Mouse (Mus musculus): ENCODE data around the gene Nbr1. TPM values are rescaled to one million over a fixed set of nuclear protein-coding genes. Genes with fewer than 3 reads are reported as not detected.
"Not testable (repeated sequence)": the region's sequence is repeated elsewhere in the genome, so short reads cannot be mapped to it uniquely, and the experiment has no call there.

Nbr1 gene
- polyA plus RNA-seq, 1 experiment from 2014 or later: 85.0 TPM

DNA sequence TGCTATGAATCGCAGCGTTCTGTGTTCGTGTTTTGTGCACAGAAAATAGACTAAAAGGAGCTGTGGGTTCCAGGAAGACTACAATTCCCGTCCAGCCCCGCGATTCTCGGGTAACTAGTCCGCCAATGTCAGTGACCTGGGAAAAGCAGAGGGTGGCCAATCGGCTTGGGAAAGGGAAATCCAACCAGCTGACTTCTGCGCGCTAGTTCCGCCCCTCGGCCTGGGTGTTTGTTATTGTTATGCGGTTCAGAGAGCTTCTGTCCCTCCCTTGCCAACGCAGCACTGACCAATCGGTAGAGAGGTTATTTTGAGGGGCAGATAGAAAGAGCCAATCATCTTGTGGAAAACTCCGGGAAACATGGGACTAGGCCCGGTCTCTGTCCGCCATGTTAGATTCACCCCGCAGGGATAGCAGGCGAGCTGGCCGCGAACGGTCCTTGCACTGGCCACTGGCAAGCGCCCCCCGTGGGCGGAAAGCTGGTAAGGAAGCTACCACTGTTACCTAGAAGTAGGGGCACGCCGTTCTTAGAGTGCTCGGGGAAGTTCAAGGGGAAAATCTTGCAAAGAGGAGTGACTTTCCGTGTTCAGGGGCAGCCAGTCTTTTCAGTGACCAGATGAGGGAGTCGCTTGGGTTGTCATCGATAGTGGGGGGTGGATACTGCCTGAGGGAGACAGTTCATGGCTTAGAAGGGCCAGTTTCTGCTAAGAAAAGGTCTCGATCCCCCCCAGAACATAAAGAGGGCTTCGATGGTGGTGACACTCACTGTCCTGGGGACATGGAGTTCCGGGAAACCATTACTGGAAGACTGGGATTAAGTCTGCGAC, 739 bp downstream of the Nbr1 start:
- Histone ChIP-seq H3K9me3 (no peaks in the 10 kb centered on the region), H3K4me1 (peaks cover 23% of the 10 kb centered on the region), H3K27ac (peak overlapping the region; percentile 92), H3K4me2 (replicated peaks) (peak overlapping the region; percentile 66), H3K27me3 (no peaks in the 10 kb centered on the region), H3K36me3 (peaks cover 21% of the 10 kb centered on the region), H3K4me3 (peak overlapping the region; percentile 76), H3K9ac (peak overlapping the region; percentile 78)
- under 1% methylated on average over 37 of the region's 37 CpGs for WGBS
- ATAC-seq (ENCODE audit: insufficient number of reproducible peaks, insufficient read depth, low FRiP score, low TSS enrichment): peak; percentile 97

DNA sequence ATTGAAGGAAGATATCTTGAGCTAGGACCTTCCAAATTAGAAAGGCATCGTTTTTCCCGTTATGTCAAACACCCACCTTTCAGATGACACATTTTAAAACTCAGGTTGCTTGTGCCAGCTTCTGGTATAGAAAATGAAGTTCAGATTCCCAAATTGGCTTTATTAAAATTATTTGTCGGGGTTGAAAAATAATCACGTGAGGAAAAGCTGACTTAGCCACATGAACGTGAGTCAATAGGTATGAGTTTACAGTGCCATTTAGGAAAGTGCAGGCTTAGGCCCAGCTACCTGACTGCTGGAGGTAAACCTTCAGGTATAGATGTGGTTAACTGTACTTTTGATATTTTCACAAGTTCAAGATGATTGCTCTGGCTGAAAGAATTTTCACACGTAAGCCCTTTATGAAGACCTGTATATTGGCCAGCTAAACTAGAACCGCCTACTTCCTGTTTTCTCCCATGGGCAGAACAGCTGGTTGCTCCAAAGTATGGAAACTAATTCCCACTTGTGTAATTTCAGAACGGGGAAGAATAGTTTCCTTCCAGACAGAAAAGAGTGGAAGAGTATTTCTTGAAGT, 1.5 kb downstream of the Nbr1 start:
- Histone ChIP-seq H3K27ac (peak overlapping the region; percentile 92; the same call in 1 of the 2 replicates), H3K4me1 (peaks cover 23% of the 10 kb centered on the region), H3K36me3 (peaks cover 21% of the 10 kb centered on the region), H3K4me2 (replicated peaks) (peak overlapping the region; percentile 66), H3K9ac (peak overlapping the region; percentile 78), H3K9me3 (no peaks in the 10 kb centered on the region), H3K4me3 (peak overlapping the region; percentile 76), H3K27me3 (no peaks in the 10 kb centered on the region)
- ATAC-seq (ENCODE audit: insufficient number of reproducible peaks, insufficient read depth, low FRiP score, low TSS enrichment): no peak
- WGBS: 16% methylated on average over 8 of the region's 8 CpGs

DNA sequence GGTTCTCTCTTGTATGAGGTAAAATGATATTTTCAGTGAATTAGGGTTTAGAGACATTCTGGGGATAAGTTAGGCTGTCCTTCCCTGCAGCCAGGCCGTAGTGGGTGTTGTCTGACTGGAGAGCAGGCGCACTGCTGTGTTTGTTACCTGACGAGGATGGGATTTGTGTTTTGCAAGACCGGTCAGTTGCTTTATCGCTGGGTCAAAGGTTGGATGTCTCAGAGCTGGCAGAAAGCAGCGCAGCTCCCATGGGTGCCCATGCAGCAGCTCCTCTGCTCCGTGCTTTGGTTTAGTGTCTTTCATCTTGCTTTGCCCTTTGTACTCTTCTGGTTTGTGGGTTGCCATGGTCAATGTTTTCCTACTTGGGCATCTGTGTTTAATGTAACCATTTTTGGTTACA, 4.6 kb downstream of the Nbr1 start:
- Histone ChIP-seq H3K27ac (no peak overlapping the region), H3K4me2 (replicated peaks) (no peak overlapping the region), H3K27me3 (no peaks in the 10 kb centered on the region), H3K9me3 (no peaks in the 10 kb centered on the region), H3K4me3 (no peak overlapping the region), H3K36me3 (peaks cover 47% of the 10 kb centered on the region), H3K4me1 (peaks cover 15% of the 10 kb centered on the region; the same call in 1 of the 2 replicates), H3K9ac (no peak overlapping the region)
- 91% methylated on average over 7 of the region's 7 CpGs for WGBS
- no peak for ATAC-seq (ENCODE audit: insufficient number of reproducible peaks, insufficient read depth, low FRiP score, low TSS enrichment)

DNA sequence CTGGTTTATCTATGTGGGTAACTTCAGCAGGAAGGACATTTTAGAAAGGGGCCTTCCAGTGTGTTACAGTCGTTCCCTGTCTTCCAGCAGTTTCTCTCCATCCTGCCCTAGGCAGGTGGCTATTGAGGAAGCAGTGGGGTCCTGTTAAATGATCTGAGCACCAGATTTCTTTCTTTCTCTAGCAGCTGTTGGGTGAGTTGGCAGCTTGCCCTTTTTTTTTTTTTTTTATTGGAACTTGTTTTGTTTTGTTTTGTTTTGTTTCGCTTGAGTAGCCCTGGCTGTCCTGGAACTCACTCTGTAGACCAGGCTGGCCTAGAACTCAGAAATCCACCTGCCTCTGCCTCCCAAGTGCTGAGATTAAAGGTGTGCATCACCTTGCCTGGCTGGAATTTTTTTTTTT, 5.0 kb downstream of the Nbr1 start:
- no peak for ATAC-seq (ENCODE audit: insufficient number of reproducible peaks, insufficient read depth, low FRiP score, low TSS enrichment)

DNA sequence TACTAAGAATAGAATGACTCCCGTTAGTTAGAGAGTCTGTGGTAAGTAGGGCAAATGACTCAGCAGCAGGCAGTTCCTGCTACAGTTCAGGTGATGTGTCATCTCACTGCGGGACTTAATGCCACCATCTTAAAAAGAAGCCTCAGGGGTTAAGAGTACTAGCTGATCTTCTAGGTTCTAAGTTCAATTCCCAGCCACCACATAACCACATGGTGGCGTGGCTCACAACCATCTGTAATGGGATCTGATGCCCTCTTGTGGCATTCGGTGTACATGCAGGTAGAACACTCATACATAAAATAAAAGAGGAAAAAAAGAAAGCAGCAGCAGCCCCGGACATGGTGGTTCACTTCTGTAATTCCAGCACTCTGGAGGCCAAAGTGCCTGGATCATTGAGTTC, 10.4 kb downstream of the Nbr1 start:
- WGBS: 37% methylated on average over 5 of the region's 5 CpGs
- H3K27ac ChIP-seq: no peak overlapping the region
- no peak for ATAC-seq (ENCODE audit: insufficient number of reproducible peaks, insufficient read depth, low FRiP score, low TSS enrichment)
- no peak overlapping the region for H3K4me3 ChIP-seq
- H3K36me3 ChIP-seq: peaks cover 70% of the 10 kb centered on the region
- no peak overlapping the region for H3K9ac ChIP-seq
- H3K9me3 ChIP-seq: no peaks in the 10 kb centered on the region
- no peak overlapping the region for H3K4me2 ChIP-seq (replicated peaks)
- H3K27me3 ChIP-seq: no peaks in the 10 kb centered on the region
- no peaks in the 10 kb centered on the region for H3K4me1 ChIP-seq

More for the DNA sequence above, 5.0 kb downstream of the Nbr1 start:
- Histone ChIP-seq H3K27me3 (no peaks in the 10 kb centered on the region), H3K27ac (no peak overlapping the region), H3K36me3 (peaks cover 47% of the 10 kb centered on the region), H3K9ac (no peak overlapping the region), H3K9me3 (no peaks in the 10 kb centered on the region), H3K4me3 (no peak overlapping the region), H3K4me2 (replicated peaks) (no peak overlapping the region), H3K4me1 (peaks cover 15% of the 10 kb centered on the region; the same call in 1 of the 2 replicates)
- WGBS: 90% methylated on average over 2 of the region's 2 CpGs

DNA sequence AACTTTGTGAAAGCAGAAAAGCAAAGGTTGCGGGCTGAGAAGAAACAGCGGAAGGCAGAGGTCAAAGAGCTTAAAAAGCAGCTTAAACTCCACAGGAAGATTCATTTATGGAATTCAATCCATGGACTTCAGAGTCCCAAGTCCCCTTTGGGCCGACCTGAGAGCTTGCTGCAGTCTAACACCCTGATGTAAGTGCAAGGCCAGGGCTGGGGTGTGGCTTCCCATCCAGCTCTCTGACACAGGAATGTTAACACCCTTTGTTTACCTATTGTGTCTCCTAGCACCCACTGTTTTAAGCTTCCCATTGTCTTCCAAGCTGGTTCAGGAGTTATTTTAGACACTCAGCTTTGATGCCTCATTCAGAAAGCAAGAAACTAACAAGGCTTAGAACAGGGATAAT, 16.5 kb downstream of the Nbr1 start:
- Histone ChIP-seq H3K9ac (no peak overlapping the region), H3K4me2 (replicated peaks) (no peak overlapping the region)

DNA sequence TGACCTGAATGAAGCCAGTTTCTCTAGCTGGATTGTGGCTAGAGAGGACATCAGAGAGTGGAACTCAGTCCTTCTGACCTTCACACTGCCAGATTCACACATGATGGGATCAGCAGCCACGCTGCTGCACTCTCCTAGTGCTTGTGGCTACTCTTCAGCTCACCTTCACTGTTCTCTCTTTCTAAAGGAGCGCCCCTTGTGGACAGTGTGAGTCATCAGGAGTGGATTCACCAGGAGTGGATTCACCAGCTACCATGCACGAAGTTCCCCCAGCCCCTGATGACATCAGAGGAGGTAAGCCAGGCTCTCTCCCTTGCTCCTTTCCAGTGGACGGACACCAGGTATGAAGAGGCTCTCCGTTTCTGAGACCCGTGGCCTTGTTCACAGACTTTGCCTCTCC, 24.2 kb downstream of the Nbr1 start:
- no peak for ATAC-seq (ENCODE audit: insufficient number of reproducible peaks, insufficient read depth, low FRiP score, low TSS enrichment)
- Histone ChIP-seq H3K4me2 (replicated peaks) (no peak overlapping the region), H3K27ac (no peak overlapping the region), H3K27me3 (no peaks in the 10 kb centered on the region), H3K4me1 (no peaks in the 10 kb centered on the region), H3K9ac (no peak overlapping the region), H3K9me3 (no peaks in the 10 kb centered on the region), H3K4me3 (no peak overlapping the region), H3K36me3 (peaks cover 91% of the 10 kb centered on the region)
- 81% methylated on average over 6 of the region's 6 CpGs for whole genome bisulfite sequencing

More for the DNA sequence above, 16.5 kb downstream of the Nbr1 start:
- no peaks in the 10 kb centered on the region for H3K4me1 ChIP-seq
- H3K36me3 ChIP-seq: peaks cover 86% of the 10 kb centered on the region
- H3K9me3 ChIP-seq: no peaks in the 10 kb centered on the region
- H3K27ac ChIP-seq: no peak overlapping the region
- no peaks in the 10 kb centered on the region for H3K27me3 ChIP-seq
- no peak overlapping the region for H3K4me3 ChIP-seq
- 91% methylated on average over 3 of the region's 3 CpGs for WGBS
- no peak for ATAC-seq (ENCODE audit: insufficient number of reproducible peaks, insufficient read depth, low FRiP score, low TSS enrichment)

DNA sequence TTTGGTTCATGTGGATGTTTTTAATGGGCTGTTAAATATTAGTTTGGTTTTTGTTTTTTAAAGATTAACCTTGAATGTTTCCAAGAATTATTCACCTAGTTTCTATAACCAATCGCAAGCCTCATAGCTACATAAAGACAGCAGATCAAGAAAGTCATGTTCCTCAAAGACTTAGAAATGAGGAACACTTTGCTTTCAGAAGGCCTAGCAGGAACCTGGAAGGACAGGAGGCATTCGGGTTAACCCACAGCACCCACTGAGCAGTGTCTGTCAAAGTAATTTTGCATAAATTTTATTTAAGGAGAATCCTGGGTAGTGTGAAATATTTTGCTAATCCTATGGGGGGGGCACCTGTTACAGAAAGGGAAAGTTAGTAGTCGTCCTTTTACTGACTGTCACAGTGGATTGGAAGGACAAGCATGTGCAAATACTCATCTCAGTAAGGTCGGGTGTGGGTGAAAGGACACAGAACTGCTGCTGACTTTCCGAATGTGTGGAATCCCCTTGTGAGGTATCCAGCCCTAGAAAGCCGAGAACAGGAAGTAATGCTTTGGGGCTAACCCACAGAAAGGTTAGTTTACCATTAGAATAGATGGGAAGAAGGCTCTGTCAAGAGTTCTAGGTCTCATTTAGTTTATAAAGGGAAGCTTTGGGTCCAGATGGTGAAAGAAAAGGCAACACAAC, 29.3 kb downstream of the Nbr1 start:
- H3K9ac ChIP-seq: no peak overlapping the region
- peaks cover 42% of the 10 kb centered on the region for H3K36me3 ChIP-seq
- no peaks in the 10 kb centered on the region for H3K27me3 ChIP-seq
- no peaks in the 10 kb centered on the region for H3K9me3 ChIP-seq
- H3K4me1 ChIP-seq: peaks cover 5% of the 10 kb centered on the region; the same call in 1 of the 2 replicates
- no peak overlapping the region for H3K4me3 ChIP-seq
- 68% methylated on average over 6 of the region's 6 CpGs for WGBS
- ATAC-seq (ENCODE audit: insufficient number of reproducible peaks, insufficient read depth, low FRiP score, low TSS enrichment): no peak
- H3K4me2 ChIP-seq (replicated peaks): no peak overlapping the region
- H3K27ac ChIP-seq: no peak overlapping the region

DNA sequence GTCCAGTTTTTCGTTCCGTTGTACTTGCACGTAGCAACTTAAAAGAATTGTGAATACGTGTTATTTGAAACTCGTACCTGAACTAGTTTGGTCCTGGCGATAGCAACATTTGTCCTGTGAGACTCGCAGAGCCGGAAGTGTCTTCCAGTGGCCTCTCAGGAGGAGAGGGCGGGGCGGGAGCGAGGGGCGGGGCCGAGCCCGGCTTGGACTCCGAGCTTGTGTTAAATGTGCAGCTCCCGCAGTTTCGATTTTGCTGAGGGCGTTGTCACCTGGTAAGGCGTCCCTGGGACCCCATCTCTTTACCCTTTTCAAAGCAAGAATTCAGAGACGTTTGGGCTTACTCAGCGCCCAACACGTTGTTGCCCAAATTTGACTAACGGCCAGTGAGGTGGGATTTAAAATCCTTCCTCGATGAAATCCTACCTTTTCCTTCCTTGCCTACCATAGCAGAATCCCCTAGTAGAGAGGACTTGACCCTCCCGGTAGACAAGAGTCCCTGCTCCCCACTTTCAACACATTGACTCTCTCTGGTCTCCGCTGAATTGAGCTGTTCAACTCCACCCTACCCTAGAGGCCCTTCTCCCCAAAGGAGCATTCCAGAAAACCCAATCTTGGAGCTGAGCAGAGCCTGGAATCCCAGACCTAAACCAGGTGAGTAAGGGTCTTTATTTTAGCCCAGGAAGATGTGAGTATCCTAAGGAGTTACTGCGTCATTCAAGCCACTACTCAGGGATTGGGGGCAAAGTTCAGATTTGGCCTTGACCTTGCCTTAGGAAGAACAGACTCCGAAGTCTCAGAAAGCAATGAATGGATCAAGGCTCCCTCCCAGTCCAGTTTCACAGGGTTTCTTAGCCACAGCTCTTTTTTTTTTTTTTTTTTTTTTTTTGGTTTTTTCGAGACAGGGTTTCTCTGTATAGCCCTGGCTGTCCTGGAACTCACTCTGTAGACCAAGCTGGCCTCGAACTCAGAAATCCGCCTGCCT, 30.4 kb downstream of the Nbr1 start, which contains the start of gene Tmem106a:
TSS of gene Tmem106a (plus strand) at position 189 of the 982 bp plus-strand sequence.
- no peaks in the 10 kb centered on the region for H3K27me3 ChIP-seq
- H3K9ac ChIP-seq: peak within 1 kb of the TSS; percentile 21
- peaks cover 5% of the 10 kb centered on the region; the same call in 1 of the 2 replicates for H3K4me1 ChIP-seq
- peak within 1 kb of the TSS; percentile 31 for H3K4me3 ChIP-seq
- peak within 1 kb of the TSS; percentile 52 for H3K4me2 ChIP-seq (replicated peaks)
- ATAC-seq (ENCODE audit: insufficient number of reproducible peaks, insufficient read depth, low FRiP score, low TSS enrichment): no peak
- no peaks in the 10 kb centered on the region for H3K9me3 ChIP-seq
- peaks cover 31% of the 10 kb centered on the region for H3K36me3 ChIP-seq
- H3K27ac ChIP-seq: no peak within 1 kb of the TSS
- 21% methylated on average over 31 of the region's 31 CpGs for WGBS

DNA sequence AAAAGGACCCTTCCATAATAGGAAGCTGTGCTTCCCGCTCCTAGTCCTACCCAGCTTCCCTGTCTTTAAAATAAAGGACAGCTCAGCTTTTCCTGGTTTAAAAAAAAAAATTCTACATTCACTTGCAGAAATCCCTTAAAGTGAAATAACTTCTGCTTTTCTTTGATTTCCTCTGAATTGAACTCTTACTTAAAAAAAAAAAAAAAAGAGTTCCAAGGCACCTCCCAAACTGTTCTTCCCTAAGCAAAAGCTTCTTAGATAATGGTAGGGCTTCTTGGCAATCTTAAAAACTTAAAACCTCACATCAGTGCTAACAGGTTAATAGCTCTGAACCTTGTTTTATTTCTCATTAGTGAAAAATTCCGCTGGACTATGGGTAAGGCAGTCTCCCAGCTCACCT, 31.3 kb downstream of the Nbr1 start:
- Histone ChIP-seq H3K27ac (no peak overlapping the region), H3K4me1 (peaks cover 5% of the 10 kb centered on the region; the same call in 1 of the 2 replicates), H3K9ac (no peak overlapping the region), H3K9me3 (no peaks in the 10 kb centered on the region), H3K27me3 (no peaks in the 10 kb centered on the region), H3K36me3 (peaks cover 23% of the 10 kb centered on the region), H3K4me2 (replicated peaks) (no peak overlapping the region), H3K4me3 (no peak overlapping the region)
- ATAC-seq (ENCODE audit: insufficient number of reproducible peaks, insufficient read depth, low FRiP score, low TSS enrichment): no peak
- WGBS: 88% methylated on average over 2 of the region's 2 CpGs

DNA sequence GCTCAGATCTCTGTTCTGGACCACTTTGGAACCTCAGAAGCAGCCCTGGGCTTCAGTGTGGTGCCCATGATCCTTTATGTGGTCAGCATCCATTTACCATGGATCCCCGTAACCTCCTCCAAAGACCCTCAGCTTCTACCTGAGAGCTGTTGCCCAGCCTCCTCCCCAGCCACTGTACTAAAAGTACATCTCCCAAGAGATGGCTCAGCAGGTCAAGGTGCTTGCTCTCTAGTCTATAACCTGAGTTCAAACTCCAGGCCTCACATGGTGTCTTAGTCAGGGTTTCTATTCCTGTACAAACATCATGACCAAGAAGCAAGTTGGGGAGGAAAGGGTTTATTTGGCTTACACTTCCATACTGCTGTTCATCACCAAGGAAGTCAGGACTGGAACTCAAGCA, 33.1 kb downstream of the Nbr1 start:
- not testable (repeated sequence) for H3K4me3 ChIP-seq; H3K9me3 ChIP-seq; H3K36me3 ChIP-seq; H3K4me1 ChIP-seq; H3K27me3 ChIP-seq; ATAC-seq (ENCODE audit: insufficient number of reproducible peaks, insufficient read depth, low FRiP score, low TSS enrichment); H3K4me2 ChIP-seq (replicated peaks); H3K9ac ChIP-seq; H3K27ac ChIP-seq
- 95% methylated on average over 1 of the region's 1 CpGs for WGBS

All from embryonic facial prominence, embryonic 12.5 days (tissue).